Mouse (Mus musculus) small intestine, adult 2 months (tissue): ENCODE results near the gene Acoxl. TPM values are rescaled to one million over a fixed set of nuclear protein-coding genes. Genes with fewer than 3 reads are reported as not detected.

ENCODE experiments used
- H3K27ac ChIP-seq: fragments of 200-500 bp; 2 replicates; pipeline ENCODE4 v1.5.1; 2012; ENCODE audit warnings: low read depth, low read length, control low read depth, inconsistent platforms; ENCODE audit not compliant: insufficient read depth
- H3K27me3 ChIP-seq: fragments of 200-500 bp; 2 replicates; pipeline ENCODE4 v1.6.1; 2012; ENCODE audit warnings: mild to moderate bottlenecking, moderate library complexity, low read length, inconsistent platforms; ENCODE audit not compliant: control insufficient read depth, insufficient read depth
- H3K36me3 ChIP-seq: fragments of 200-500 bp; 2 replicates; pipeline ENCODE4 v1.6.1; 2012; ENCODE audit warnings: mild to moderate bottlenecking, low read length, control low read depth, inconsistent platforms; ENCODE audit not compliant: control insufficient read depth, insufficient read depth
- H3K4me1 ChIP-seq: fragments of 200-500 bp; 2 replicates; pipeline ENCODE4 v1.6.1; 2012; ENCODE audit warnings: low read length, inconsistent platforms, mixed read lengths; ENCODE audit not compliant: control insufficient read depth, insufficient read depth, insufficient read length
- H3K4me3 ChIP-seq: fragments of 200-500 bp; 2 replicates; pipeline ENCODE4 v1.5.1; 2012; ENCODE audit warnings: low read depth, mild to moderate bottlenecking, control low read depth, inconsistent platforms, low read length, moderate library complexity
- CTCF ChIP-seq: fragments of 200-500 bp; IDR thresholded peaks from 2 replicates; pipeline ENCODE4 v1.5.1; 2012; ENCODE audit warnings: low read depth, mild to moderate bottlenecking, control low read depth, inconsistent platforms, low read length, moderate library complexity, mixed read lengths; ENCODE audit not compliant: insufficient replicate concordance, insufficient read length; ENCODE audit errors: extremely low read depth
- POLR2A ChIP-seq: fragments of 200-500 bp; IDR thresholded peaks from 2 replicates; pipeline ENCODE4 v1.6.1; 2012; ENCODE audit warnings: low read depth, mild to moderate bottlenecking, control low read depth, inconsistent platforms, low read length, moderate library complexity
- WGBS: fragments of 180-500 bp; shearing (Covaris S2); methylation state at CpG from one replicate; pipeline ENCODE4 v1.1.7; 2018; 5-methylcytosine and 5-hydroxymethylcytosine counted together
- polyA plus RNA-seq: library from polyadenylated mRNA; depleted of rRNA; stranded (reverse); fragments of >200 nt; gene quantifications from 2 replicates; pipeline ENCODE4 v1.2.3, GENCODE M21; 2012

Acoxl gene
- polyA plus RNA-seq, 1 experiment = 0.23 TPM

- Histone ChIP-seq H3K36me3 (no peaks in the 10 kb centered on the region), H3K27ac (no peak overlapping the region), H3K27me3 (no peaks in the 10 kb centered on the region), H3K4me3 (no peak overlapping the region), H3K4me1 (no peaks in the 10 kb centered on the region)
- TF ChIP-seq POLR2A (no peak), CTCF (no peak)
- WGBS = 61% methylated on average over 4 of the region's 4 CpGs
These were observed 144.6 kb downstream of the Acoxl start for GRCm38 (mm10) chr2:127983301-127983700.

- TF ChIP-seq POLR2A (no peak), CTCF (no peak)
- WGBS = 94% methylated on average over 1 of the region's 1 CpGs
- Histone ChIP-seq H3K27me3 (no peaks in the 10 kb centered on the region), H3K36me3 (no peaks in the 10 kb centered on the region), H3K27ac (no peak overlapping the region), H3K4me3 (no peak overlapping the region), H3K4me1 (no peaks in the 10 kb centered on the region)
These were observed 145.3 kb downstream of the Acoxl start for GRCm38 (mm10) chr2:127983981-127984380.

GRCm38 (mm10) chr2:127987706-127988105 lies 149.0 kb downstream of the Acoxl start:
- 25% methylated on average over 4 of the region's 4 CpGs for WGBS
- Histone ChIP-seq H3K36me3 (no peaks in the 10 kb centered on the region), H3K4me3 (no peak overlapping the region), H3K27ac (no peak overlapping the region), H3K27me3 (no peaks in the 10 kb centered on the region), H3K4me1 (no peaks in the 10 kb centered on the region)
- no peak for TF ChIP-seq CTCF
- TF ChIP-seq POLR2A = no peak

- Histone ChIP-seq H3K36me3 (no peaks in the 10 kb centered on the region), H3K27ac (no peak overlapping the region), H3K4me3 (no peak overlapping the region), H3K27me3 (no peaks in the 10 kb centered on the region), H3K4me1 (no peaks in the 10 kb centered on the region)
- 45% methylated on average over 6 of the region's 6 CpGs for WGBS
- no peak for TF ChIP-seq POLR2A
- no peak for TF ChIP-seq CTCF
These were observed 152.3 kb downstream of the Acoxl start for GRCm38 (mm10) chr2:127990856-127991479.

GRCm38 (mm10) chr2:127991656-127992055 lies 153.0 kb downstream of the Acoxl start:
- WGBS = 90% methylated on average over 1 of the region's 1 CpGs
- Histone ChIP-seq H3K27me3 (no peaks in the 10 kb centered on the region), H3K4me1 (no peaks in the 10 kb centered on the region), H3K27ac (no peak overlapping the region), H3K4me3 (no peak overlapping the region), H3K36me3 (no peaks in the 10 kb centered on the region)
- no peak for TF ChIP-seq CTCF
- TF ChIP-seq POLR2A = no peak

- Histone ChIP-seq H3K27me3 (no peaks in the 10 kb centered on the region), H3K36me3 (no peaks in the 10 kb centered on the region), H3K4me3 (no peak overlapping the region), H3K27ac (no peak overlapping the region), H3K4me1 (no peaks in the 10 kb centered on the region)
- 76% methylated on average over 17 of the region's 17 CpGs for WGBS
- TF ChIP-seq CTCF (no peak), POLR2A (no peak)
These were observed 170.2 kb downstream of the Acoxl start for GRCm38 (mm10) chr2:128008662-128009423.

GRCm38 (mm10) chr2:128014613-128015012 lies 175.9 kb downstream of the Acoxl start:
- H3K36me3 ChIP-seq = no peaks in the 10 kb centered on the region
- TF ChIP-seq POLR2A = no peak
- no peaks in the 10 kb centered on the region for H3K4me1 ChIP-seq
- no peak overlapping the region for H3K27ac ChIP-seq
- H3K27me3 ChIP-seq = no peaks in the 10 kb centered on the region; the same call in 1 of the 2 replicates
- WGBS = 63% methylated on average over 2 of the region's 2 CpGs
- H3K4me3 ChIP-seq = no peak overlapping the region
